Mouse (Mus musculus) limb, embryonic 13.5 days (tissue): ENCODE measurements around the gene Cd6. TPM values are rescaled to one million over a fixed set of nuclear protein-coding genes. Genes with fewer than 3 reads are reported as not detected.

Experiments used
- ATAC-seq: fragments of 200-750 bp; cut with Nextera tagmentation; 2 replicates; pipeline ENCODE4 v1.8.0; 2017; ENCODE audit warnings: low read depth, moderate number of reproducible peaks, moderate TSS enrichment; ENCODE audit not compliant: low FRiP score
- H3K27ac ChIP-seq: fragments of 300-500 bp; sonication (generic); 2 replicates; pipeline ENCODE4 v1.5.1; 2015; ENCODE audit warnings: inconsistent platforms, mild to moderate bottlenecking, moderate library complexity
- H3K27me3 ChIP-seq: fragments of 300-500 bp; sonication (generic); 2 replicates; pipeline ENCODE4 v1.6.1; 2015; ENCODE audit warnings: mild to moderate bottlenecking, inconsistent platforms
- H3K36me3 ChIP-seq: fragments of 300-500 bp; sonication (generic); 2 replicates; pipeline ENCODE4 v1.6.1; 2015; ENCODE audit warnings: inconsistent platforms, mild to moderate bottlenecking, moderate library complexity
- H3K4me1 ChIP-seq: fragments of 300-500 bp; sonication (generic); 2 replicates; pipeline ENCODE4 v1.6.1; 2015; ENCODE audit warnings: inconsistent platforms
- H3K4me2 ChIP-seq: fragments of 300-500 bp; sonication (generic); replicated peaks from 2 replicates; pipeline ENCODE4 v1.6.1; 2015; ENCODE audit warnings: inconsistent platforms, mild to moderate bottlenecking, moderate library complexity
- H3K4me3 ChIP-seq: fragments of 300-500 bp; sonication (generic); 2 replicates; pipeline ENCODE4 v1.5.1; 2015; ENCODE audit warnings: moderate library complexity, mild to moderate bottlenecking, inconsistent platforms
- H3K9ac ChIP-seq: fragments of 300-500 bp; sonication (generic); 2 replicates; pipeline ENCODE4 v1.6.1; 2015; ENCODE audit warnings: mild to moderate bottlenecking, inconsistent platforms
- H3K9me3 ChIP-seq: fragments of 300-500 bp; sonication (generic); 2 replicates; pipeline ENCODE4 v1.6.1; 2016; ENCODE audit warnings: inconsistent platforms
- WGBS: fragments of 180-500 bp; shearing (Covaris S2); methylation state at CpG from one replicate; pipeline ENCODE4 v1.1.7; 2015; 5-methylcytosine and 5-hydroxymethylcytosine counted together
- polyA plus RNA-seq: library from polyadenylated mRNA; unstranded; fragments of >200 nt; fragmentation: Nextera tagmentation; extraction: Ambion mirVana; gene quantifications from 2 replicates; pipeline ENCODE4 v1.2.1, GENCODE M21; 2015

Gene Cd6
- polyA plus RNA-seq, 1 experiment from 2014 or later = not detected

DNA sequence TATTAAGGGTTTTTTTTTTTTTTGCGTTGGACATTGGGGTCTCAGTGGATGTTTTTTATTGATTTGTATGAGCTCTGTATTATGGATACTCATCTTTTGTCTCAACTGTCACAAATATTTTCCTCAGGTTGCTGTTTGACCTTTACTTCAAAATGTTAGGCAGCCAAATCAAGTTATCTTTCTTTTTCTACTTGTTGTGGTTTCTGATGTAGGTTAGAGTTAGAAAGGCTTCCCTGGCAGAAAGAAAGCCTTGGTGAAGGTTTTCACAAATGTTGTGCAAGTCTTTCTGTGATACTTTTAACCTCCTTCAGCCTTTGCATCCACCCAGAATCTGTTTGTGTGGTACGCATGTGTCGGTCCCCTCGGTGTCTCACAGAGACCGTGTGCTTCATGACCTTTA lies 77.2 kb downstream of the Cd6 start:
- no peak overlapping the region for H3K27ac ChIP-seq
- no peaks in the 10 kb centered on the region for H3K4me1 ChIP-seq
- H3K9ac ChIP-seq = no peak overlapping the region
- no peak overlapping the region for H3K4me3 ChIP-seq
- WGBS = 93% methylated on average over 5 of the region's 5 CpGs
- no peak for ATAC-seq
- H3K4me2 ChIP-seq = no peak overlapping the region
- H3K9me3 ChIP-seq = no peaks in the 10 kb centered on the region
- H3K36me3 ChIP-seq = no peaks in the 10 kb centered on the region
- H3K27me3 ChIP-seq = no peaks in the 10 kb centered on the region

DNA sequence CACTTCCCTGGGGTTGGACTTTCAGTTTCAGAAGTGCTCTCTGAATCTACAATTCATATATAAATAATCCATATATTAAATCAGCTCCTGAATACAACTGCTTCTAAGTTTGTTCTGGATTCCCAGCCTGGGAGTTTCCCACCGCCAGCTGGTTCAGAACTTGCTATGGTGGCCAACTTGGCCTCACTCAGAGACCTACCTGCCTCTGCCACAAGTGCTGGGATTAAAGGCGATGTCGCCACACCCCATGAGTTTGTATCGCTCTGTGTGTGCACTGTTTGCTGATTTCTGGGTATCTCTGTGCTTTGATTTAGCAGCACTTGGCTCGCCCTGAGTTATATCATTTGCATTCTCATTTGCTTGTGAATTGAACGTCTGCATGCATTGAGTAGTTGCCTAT lies 77.8 kb downstream of the Cd6 start:
- Histone ChIP-seq H3K4me1 (no peaks in the 10 kb centered on the region), H3K9me3 (no peaks in the 10 kb centered on the region), H3K9ac (no peak overlapping the region), H3K36me3 (no peaks in the 10 kb centered on the region), H3K4me2 (no peak overlapping the region), H3K27me3 (no peaks in the 10 kb centered on the region), H3K4me3 (no peak overlapping the region), H3K27ac (no peak overlapping the region)
- no peak for ATAC-seq
- WGBS = 88% methylated on average over 6 of the region's 6 CpGs

DNA sequence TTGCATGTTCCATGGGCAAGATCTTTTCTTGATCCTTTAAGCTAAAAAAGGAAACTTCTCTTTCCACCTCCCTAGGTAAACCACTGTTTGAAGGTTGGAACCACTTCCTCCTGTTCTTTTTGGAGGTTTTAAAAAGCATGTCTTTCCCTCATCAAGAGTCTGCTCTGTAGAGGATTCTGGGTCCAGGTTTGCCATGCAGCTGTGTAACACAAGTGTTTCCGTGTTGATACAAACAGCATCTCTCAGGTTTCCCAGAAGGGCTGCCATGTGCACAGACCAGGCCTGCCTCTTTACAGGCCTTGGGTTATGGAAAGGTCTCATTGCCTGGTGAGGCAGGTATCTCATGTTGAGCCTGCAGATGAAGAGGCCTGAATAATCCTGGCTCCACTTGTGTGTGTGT lies 78.3 kb downstream of the Cd6 start:
- Histone ChIP-seq H3K9ac (no peak overlapping the region), H3K9me3 (no peaks in the 10 kb centered on the region), H3K36me3 (no peaks in the 10 kb centered on the region), H3K27me3 (no peaks in the 10 kb centered on the region), H3K4me1 (no peaks in the 10 kb centered on the region), H3K4me3 (no peak overlapping the region), H3K4me2 (no peak overlapping the region), H3K27ac (no peak overlapping the region)
- WGBS = 68% methylated on average over 1 of the region's 1 CpGs
- ATAC-seq = no peak

DNA sequence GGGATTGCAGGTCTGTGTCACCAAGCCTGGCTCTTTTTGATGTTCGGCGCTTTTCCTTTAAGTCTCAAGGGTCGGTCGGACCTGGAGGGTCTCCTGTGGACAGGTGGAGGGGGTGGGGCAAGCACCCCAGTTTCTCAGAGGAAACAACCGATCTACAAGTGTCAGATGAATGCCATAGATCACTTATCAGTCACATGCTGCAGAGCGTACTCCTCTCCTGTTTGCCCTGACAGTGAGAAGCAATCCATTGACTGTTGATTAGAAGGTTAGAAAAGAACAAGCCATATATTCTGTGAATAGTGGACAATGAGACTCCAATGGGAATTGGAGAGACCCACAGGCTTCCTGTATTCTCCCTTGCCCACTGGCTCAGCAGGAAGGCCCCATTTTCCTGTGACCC lies 79.7 kb downstream of the Cd6 start:
- no peaks in the 10 kb centered on the region for H3K4me1 ChIP-seq
- no peak overlapping the region for H3K4me3 ChIP-seq
- no peak overlapping the region for H3K4me2 ChIP-seq
- no peaks in the 10 kb centered on the region for H3K27me3 ChIP-seq
- WGBS = 82% methylated on average over 6 of the region's 6 CpGs
- ATAC-seq = no peak
- no peak overlapping the region for H3K27ac ChIP-seq
- no peaks in the 10 kb centered on the region for H3K9me3 ChIP-seq
- H3K36me3 ChIP-seq = no peaks in the 10 kb centered on the region
- H3K9ac ChIP-seq = no peak overlapping the region

DNA sequence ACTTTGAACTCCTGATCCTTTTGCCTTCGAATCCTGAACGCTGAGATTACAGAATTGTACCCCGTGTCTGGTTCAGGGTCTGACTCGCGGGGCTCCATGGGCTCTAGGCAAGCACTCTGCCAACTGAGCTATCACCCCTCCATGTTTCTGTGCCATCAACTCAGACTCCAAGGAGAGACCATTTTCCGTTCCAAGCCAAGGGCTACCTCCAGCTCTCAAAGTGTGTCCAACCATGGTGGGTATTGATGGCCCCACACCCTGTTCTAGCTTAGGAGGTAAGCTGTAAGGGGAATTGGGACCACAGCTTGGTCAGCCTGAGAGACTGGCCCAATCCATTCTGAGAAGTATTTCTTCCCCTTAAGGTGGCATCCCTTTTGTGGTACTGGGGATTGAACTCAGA lies 80.6 kb downstream of the Cd6 start:
- H3K4me1 ChIP-seq = no peaks in the 10 kb centered on the region
- H3K27ac ChIP-seq = no peak overlapping the region
- no peaks in the 10 kb centered on the region for H3K27me3 ChIP-seq
- ATAC-seq = no peak
- H3K9me3 ChIP-seq = no peaks in the 10 kb centered on the region
- no peak overlapping the region for H3K9ac ChIP-seq
- H3K36me3 ChIP-seq = no peaks in the 10 kb centered on the region
- WGBS = 88% methylated on average over 6 of the region's 6 CpGs
- H3K4me2 ChIP-seq = no peak overlapping the region
- no peak overlapping the region for H3K4me3 ChIP-seq

DNA sequence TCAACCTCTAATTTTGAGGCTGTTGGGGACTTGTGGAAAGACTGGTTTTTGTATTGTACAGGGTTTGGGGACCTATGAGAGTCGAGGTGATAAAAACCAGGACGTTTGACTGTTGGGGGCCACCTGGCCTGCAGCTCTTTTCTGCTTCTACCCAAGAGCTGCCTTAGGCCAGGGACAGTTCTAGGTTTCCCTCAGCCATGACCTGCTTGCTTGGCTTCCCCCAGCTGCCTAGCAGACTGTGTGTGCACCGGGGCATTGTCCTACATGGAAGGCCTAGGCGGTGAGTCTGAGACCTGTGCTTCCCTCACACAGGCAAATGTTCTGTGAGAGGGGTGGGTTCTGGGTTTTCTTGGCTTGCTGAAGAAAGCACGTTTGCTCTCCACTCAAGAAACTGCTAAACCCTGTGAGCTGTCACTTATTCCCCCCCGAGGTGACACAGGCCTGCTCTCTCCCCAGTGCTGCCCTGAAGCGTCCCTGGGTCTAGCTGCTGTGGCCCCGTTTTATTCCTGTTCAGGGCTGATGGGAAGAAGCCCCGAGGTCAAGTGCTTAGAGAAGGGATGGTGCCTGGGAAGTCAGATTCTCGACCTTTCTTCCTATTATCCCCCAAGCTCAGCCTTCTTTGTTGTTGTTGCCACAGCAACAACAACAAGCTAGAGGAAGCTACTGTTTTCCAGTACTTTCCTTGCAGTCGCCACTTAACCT lies 81.3 kb downstream of the Cd6 start:
- ATAC-seq = no peak
- H3K36me3 ChIP-seq = no peaks in the 10 kb centered on the region
- H3K9me3 ChIP-seq = no peaks in the 10 kb centered on the region
- no peak overlapping the region for H3K4me3 ChIP-seq
- H3K4me1 ChIP-seq = no peaks in the 10 kb centered on the region
- WGBS = 66% methylated on average over 11 of the region's 11 CpGs
- no peaks in the 10 kb centered on the region for H3K27me3 ChIP-seq
- no peak overlapping the region for H3K27ac ChIP-seq
- no peak overlapping the region for H3K4me2 ChIP-seq
- H3K9ac ChIP-seq = no peak overlapping the region

DNA sequence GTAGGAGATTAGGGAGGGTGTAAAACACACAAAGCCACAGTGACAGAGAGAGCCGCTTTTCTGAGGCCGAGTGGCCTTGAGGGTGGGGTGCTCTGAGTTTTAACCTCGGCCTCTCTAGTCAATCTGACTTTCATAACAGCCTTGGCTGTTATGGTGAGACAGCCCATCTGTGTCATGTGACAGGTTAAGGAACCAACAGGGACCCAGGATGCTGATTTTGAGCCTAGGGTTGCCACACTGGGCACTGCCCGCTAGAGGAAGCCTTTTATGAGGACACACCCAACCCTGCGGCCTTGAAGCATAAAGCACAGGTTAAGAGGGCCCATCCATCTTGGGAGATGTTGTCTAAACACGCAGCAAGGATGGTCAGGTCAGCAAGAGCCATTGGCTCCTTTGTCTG lies 82.1 kb downstream of the Cd6 start:
- 87% methylated on average over 6 of the region's 6 CpGs for WGBS
- H3K9ac ChIP-seq = no peak overlapping the region
- no peaks in the 10 kb centered on the region for H3K9me3 ChIP-seq
- H3K4me2 ChIP-seq = no peak overlapping the region
- no peak overlapping the region for H3K27ac ChIP-seq
- no peaks in the 10 kb centered on the region for H3K27me3 ChIP-seq
- no peaks in the 10 kb centered on the region for H3K36me3 ChIP-seq
- H3K4me3 ChIP-seq = no peak overlapping the region
- no peak for ATAC-seq
- H3K4me1 ChIP-seq = no peaks in the 10 kb centered on the region

DNA sequence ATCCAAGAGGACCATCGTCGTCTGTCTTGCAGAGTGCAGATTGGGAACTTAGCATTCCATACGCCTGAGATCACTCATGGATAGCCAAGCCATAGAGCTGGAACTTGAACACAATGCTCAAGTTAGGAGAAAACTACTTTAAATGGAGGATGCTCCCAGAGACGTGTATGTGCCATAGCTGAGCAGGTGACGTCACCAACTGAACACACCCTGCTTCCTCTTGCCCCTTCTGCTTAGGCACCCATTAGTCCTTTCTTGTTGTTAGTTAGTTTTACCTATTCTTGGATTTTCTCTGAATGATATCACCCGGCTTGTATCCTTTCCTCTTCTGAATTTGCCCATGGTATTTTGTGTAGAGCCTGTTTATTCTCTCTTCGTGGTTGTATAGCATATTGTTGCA lies 82.7 kb downstream of the Cd6 start:
- Histone ChIP-seq H3K27ac (no peak overlapping the region), H3K4me2 (no peak overlapping the region), H3K4me1 (no peaks in the 10 kb centered on the region), H3K27me3 (no peaks in the 10 kb centered on the region), H3K36me3 (no peaks in the 10 kb centered on the region), H3K9me3 (no peaks in the 10 kb centered on the region), H3K4me3 (no peak overlapping the region), H3K9ac (no peak overlapping the region)
- 84% methylated on average over 7 of the region's 7 CpGs for WGBS
- no peak for ATAC-seq

DNA sequence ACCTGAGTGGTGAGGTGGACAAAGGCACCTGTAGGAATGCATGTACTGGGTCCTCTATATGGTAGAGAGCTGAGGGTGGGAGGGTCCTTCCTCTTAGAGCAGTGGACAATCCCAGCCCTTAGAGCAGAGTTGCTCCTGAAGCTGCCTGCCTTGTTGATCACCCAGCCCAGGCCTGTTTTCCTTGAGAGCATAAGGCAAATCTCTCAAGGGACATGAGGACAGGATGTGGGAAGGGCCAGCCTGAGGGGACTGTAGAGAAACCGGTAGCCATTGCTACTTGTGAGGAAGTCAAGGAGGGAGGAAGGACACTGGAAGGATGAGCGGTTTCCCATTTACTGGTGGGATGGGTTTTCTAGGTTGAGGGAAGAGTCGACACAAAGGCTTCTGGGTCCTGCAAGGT lies 87.3 kb downstream of the Cd6 start:
- Histone ChIP-seq H3K27ac (no peak overlapping the region), H3K9me3 (no peaks in the 10 kb centered on the region), H3K4me1 (0 out of 2 replicates have a peak, but pooled peaks cover 3% of the 10 kb centered on the region), H3K9ac (no peak overlapping the region), H3K36me3 (no peaks in the 10 kb centered on the region), H3K4me2 (no peak overlapping the region), H3K27me3 (no peaks in the 10 kb centered on the region), H3K4me3 (no peak overlapping the region)
- WGBS = 77% methylated on average over 3 of the region's 3 CpGs
- no peak for ATAC-seq

DNA sequence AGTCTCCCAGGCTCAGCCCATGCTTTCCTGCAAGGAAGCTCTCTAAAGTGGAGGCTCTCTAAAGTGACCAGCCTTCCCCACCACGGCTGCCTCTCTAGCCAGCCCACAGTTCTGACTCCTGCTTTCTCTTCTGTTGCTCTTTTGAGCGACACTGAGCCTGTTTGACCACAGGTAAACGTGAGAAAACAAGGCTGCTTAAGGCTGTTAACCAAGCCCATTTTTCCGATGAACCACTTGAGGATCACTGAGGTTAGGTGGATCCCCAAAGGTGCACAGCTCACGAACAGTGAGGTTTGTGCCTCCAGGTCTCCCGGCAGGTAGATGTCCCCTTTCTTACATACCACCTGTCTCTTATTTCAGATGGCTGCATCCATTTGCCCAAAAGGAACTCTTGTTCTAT lies 87.7 kb downstream of the Cd6 start:
- no peak for ATAC-seq
- H3K36me3 ChIP-seq = no peaks in the 10 kb centered on the region
- H3K27ac ChIP-seq = no peak overlapping the region
- H3K4me1 ChIP-seq = 0 out of 2 replicates have a peak, but pooled peaks cover 3% of the 10 kb centered on the region
- H3K4me2 ChIP-seq = no peak overlapping the region
- H3K4me3 ChIP-seq = no peak overlapping the region
- H3K27me3 ChIP-seq = no peaks in the 10 kb centered on the region
- no peaks in the 10 kb centered on the region for H3K9me3 ChIP-seq
- WGBS = 76% methylated on average over 6 of the region's 6 CpGs
- H3K9ac ChIP-seq = no peak overlapping the region

DNA sequence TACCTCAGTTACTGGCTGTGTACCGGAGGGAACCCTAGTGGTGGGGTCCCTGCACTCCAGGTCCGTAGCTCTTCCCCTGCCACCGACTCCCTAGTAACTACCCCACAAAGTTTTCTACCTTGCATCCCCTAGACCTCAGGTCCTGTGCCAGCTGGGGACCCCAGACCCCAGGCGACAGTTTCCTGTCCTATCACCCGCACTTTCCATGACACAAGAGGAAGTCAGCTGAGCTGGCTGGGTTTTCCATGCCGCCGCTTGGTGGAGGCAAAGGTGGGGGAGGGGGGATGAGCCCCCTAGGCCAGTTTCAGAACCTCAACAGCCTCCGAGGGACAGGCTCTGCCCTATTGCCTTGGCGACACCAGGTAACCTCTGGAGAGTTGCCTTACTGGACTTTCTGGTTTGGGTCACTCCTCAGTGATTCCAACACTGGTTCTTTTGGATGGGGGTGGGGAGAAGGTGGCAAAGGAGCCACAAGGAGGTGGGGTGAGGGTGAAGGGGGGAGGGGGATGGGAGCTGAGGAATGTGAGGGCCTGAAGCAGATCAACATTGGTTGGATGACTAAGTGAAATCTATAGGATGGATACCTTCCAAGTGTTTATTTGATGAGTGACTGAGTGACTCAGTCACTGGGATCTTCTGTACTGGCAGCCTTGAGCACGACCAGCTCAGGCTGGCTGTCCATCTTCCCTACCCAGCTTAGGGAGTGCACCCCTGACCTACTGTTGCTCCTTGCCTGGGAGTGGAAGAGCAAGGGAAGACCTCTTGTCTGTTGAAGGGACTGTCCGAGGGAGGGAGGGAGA lies 89.0 kb downstream of the Cd6 start:
- Histone ChIP-seq H3K4me3 (no peak overlapping the region), H3K9me3 (no peaks in the 10 kb centered on the region), H3K4me2 (no peak overlapping the region), H3K27me3 (no peaks in the 10 kb centered on the region), H3K4me1 (0 out of 2 replicates have a peak, but pooled peaks cover 3% of the 10 kb centered on the region), H3K9ac (no peak overlapping the region), H3K27ac (no peak overlapping the region), H3K36me3 (no peaks in the 10 kb centered on the region)
- WGBS = 44% methylated on average over 11 of the region's 11 CpGs
- ATAC-seq = peak; percentile 11; the same call in 1 of the 2 replicates

DNA sequence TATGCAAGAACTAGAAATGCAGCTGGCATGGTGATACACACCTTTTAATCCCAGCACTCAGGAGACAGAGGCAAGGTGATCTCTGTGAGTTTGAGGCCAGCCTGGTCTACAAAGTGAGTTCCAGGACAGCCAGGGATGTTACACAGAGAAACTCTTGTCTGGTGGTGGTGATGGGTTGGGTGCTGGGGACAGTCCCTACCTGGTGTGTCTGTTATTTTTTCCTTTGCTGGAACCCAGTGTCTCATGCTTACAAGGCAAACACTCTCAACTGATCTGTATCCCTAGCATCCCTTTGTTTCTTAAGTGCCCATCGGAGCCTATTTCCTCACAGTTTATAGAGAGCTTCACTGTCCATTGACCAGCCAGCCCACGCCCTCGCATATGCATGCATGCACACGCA lies 89.9 kb downstream of the Cd6 start:
- WGBS = 91% methylated on average over 4 of the region's 4 CpGs
- H3K4me2 ChIP-seq = no peak overlapping the region
- no peaks in the 10 kb centered on the region for H3K27me3 ChIP-seq
- H3K4me1 ChIP-seq = 0 out of 2 replicates have a peak, but pooled peaks cover 3% of the 10 kb centered on the region
- no peaks in the 10 kb centered on the region for H3K36me3 ChIP-seq
- no peak overlapping the region for H3K27ac ChIP-seq
- no peak overlapping the region for H3K4me3 ChIP-seq
- ATAC-seq = no peak
- H3K9me3 ChIP-seq = no peaks in the 10 kb centered on the region
- H3K9ac ChIP-seq = no peak overlapping the region
